Mouse (Mus musculus) liver, postnatal 0 days (tissue): ENCODE results near the gene Prss47. TPM values are rescaled to one million over a fixed set of nuclear protein-coding genes. Genes with fewer than 3 reads are reported as not detected.

ENCODE experiments used
- ATAC-seq: fragments of 200-750 bp; cut with Nextera tagmentation; 2 replicates; pipeline ENCODE4 v1.8.0; 2017; ENCODE audit warnings: mild to moderate bottlenecking, moderate library complexity
- DNase-seq: peaks from one replicate; pipeline ENCODE4 v3.0.0-alpha.2; 2016
- H3K27ac ChIP-seq: fragments of 300-500 bp; sonication (generic); 2 replicates; pipeline ENCODE4 v1.5.1; 2014; ENCODE audit warnings: antibody characterized with exemption, moderate library complexity, mild to moderate bottlenecking, low read depth
- H3K27me3 ChIP-seq: fragments of 300-500 bp; sonication (generic); 2 replicates; pipeline ENCODE4 v1.6.1; 2014; ENCODE audit warnings: low read length, control low read depth, mixed read lengths; ENCODE audit not compliant: insufficient read depth
- H3K36me3 ChIP-seq: fragments of 300-500 bp; sonication (generic); replicated peaks from 2 replicates; pipeline ENCODE4 v1.6.1; 2014; ENCODE audit warnings: mild to moderate bottlenecking, control low read depth, low read length, moderate library complexity, mixed read lengths; ENCODE audit not compliant: insufficient read depth
- H3K4me1 ChIP-seq: fragments of 300-500 bp; sonication (generic); 2 replicates; pipeline ENCODE4 v1.6.1; 2014; ENCODE audit warnings: antibody characterized with exemption, mild to moderate bottlenecking, control low read depth; ENCODE audit not compliant: insufficient read depth
- H3K4me2 ChIP-seq: fragments of 300-500 bp; sonication (generic); 2 replicates; pipeline ENCODE4 v1.6.1; 2014; ENCODE audit warnings: low read depth, mild to moderate bottlenecking, low read length, moderate library complexity, mixed read lengths
- H3K4me3 ChIP-seq: fragments of 300-500 bp; sonication (generic); 2 replicates; pipeline ENCODE4 v1.5.1; 2014; ENCODE audit warnings: low read depth, low read length
- H3K9ac ChIP-seq: fragments of 300-500 bp; sonication (generic); replicated peaks from 2 replicates; pipeline ENCODE4 v1.6.1; 2014; ENCODE audit warnings: mild to moderate bottlenecking, moderate library complexity
- H3K9me3 ChIP-seq: fragments of 300-500 bp; sonication (generic); 2 replicates; pipeline ENCODE4 v1.6.1; 2016; ENCODE audit warnings: mild to moderate bottlenecking, control low read depth, low read length, mixed read lengths
- CTCF ChIP-seq: sonication (generic); IDR thresholded peaks from 2 replicates; pipeline ENCODE4 v1.5.1; 2016; ENCODE audit warnings: antibody characterized with exemption, low read depth
- EP300 ChIP-seq: IDR thresholded peaks from 2 replicates; pipeline ENCODE4 v1.6.1; 2016; ENCODE audit warnings: antibody characterized with exemption, low read depth, mild to moderate bottlenecking
- WGBS: fragments of 180-500 bp; shearing (Covaris S2); extraction: QIAGEN DNeasy Blood & Tissue Kit; methylation state at CpG from one replicate; pipeline ENCODE4 v1.1.7; 2014; ENCODE audit not compliant: insufficient replicate concordance; 5-methylcytosine and 5-hydroxymethylcytosine counted together
- polyA plus RNA-seq: library from polyadenylated mRNA; unstranded; fragments of >200 nt; fragmentation: Nextera tagmentation; extraction: Ambion mirVana; gene quantifications from 2 replicates; pipeline ENCODE4 v1.2.1, GENCODE M21; 2015

Prss47 gene
- polyA plus RNA-seq = not detected in 2 replicates

- Histone ChIP-seq H3K9me3 (0 out of 2 replicates have a peak, but pooled peaks cover 2% of the 10 kb centered on the region), H3K27ac (no peak within 1 kb of the TSS), H3K4me3 (no peak within 1 kb of the TSS), H3K4me2 (no peak within 1 kb of the TSS), H3K9ac (no peak within 1 kb of the TSS), H3K27me3 (no peaks in the 10 kb centered on the region), H3K36me3 (no peaks in the 10 kb centered on the region), H3K4me1 (no peaks in the 10 kb centered on the region)
- ATAC-seq (no peak), DNase-seq (no peak)
- TF ChIP-seq EP300 (no peak), CTCF (no peak)
- 76% methylated on average over 9 of the region's 9 CpGs for WGBS
Measured at GRCm38 (mm10) chr13:65052660-65053059, at the start of gene Prss47. Prss47 (minus strand) TSS chr13:65052760.

- 50% methylated on average over 3 of the region's 3 CpGs for WGBS
- no peak overlapping the region for H3K27ac ChIP-seq
- TF ChIP-seq EP300 (no peak), CTCF (no peak)
- DNase-seq (no peak), ATAC-seq (no peak)
- H3K36me3 ChIP-seq = peaks cover 2% of the 10 kb centered on the region; the same call in 1 of the 2 replicates
- no peak overlapping the region for H3K9ac ChIP-seq
- 0 out of 2 replicates have a peak, but pooled peaks cover 2% of the 10 kb centered on the region for H3K4me1 ChIP-seq
- H3K4me3 ChIP-seq = no peak overlapping the region
- no peaks in the 10 kb centered on the region for H3K27me3 ChIP-seq
- H3K4me2 ChIP-seq = no peak overlapping the region
- H3K9me3 ChIP-seq = peaks cover 2% of the 10 kb centered on the region; the same call in 1 of the 2 replicates
Measured at GRCm38 (mm10) chr13:65101232-65101631, 48.7 kb upstream of the Prss47 start.

- Histone ChIP-seq H3K27ac (no peak overlapping the region), H3K9ac (no peak overlapping the region), H3K4me3 (no peak overlapping the region), H3K27me3 (no peaks in the 10 kb centered on the region), H3K4me1 (peaks cover 2% of the 10 kb centered on the region; the same call in 1 of the 2 replicates), H3K4me2 (no peak overlapping the region), H3K9me3 (no peaks in the 10 kb centered on the region), H3K36me3 (no peaks in the 10 kb centered on the region; the same call in 1 of the 2 replicates)
- WGBS = 78% methylated on average over 9 of the region's 9 CpGs
- no peak for DNase-seq
- TF ChIP-seq EP300 = no peak
- TF ChIP-seq CTCF = no peak
- ATAC-seq = no peak
Measured at GRCm38 (mm10) chr13:65100678-65101077, 48.1 kb upstream of the Prss47 start.

- H3K4me2 ChIP-seq = no peak overlapping the region
- no peaks in the 10 kb centered on the region for H3K27me3 ChIP-seq
- H3K36me3 ChIP-seq = peaks cover 10% of the 10 kb centered on the region
- no peak overlapping the region for H3K9ac ChIP-seq
- no peak overlapping the region for H3K27ac ChIP-seq
- ATAC-seq (no peak), DNase-seq (no peak)
- no peak for TF ChIP-seq EP300
- TF ChIP-seq CTCF = no peak
- no peak overlapping the region for H3K4me3 ChIP-seq
- peaks cover 2% of the 10 kb centered on the region; the same call in 1 of the 2 replicates for H3K4me1 ChIP-seq
- H3K9me3 ChIP-seq = no peaks in the 10 kb centered on the region
Measured at GRCm38 (mm10) chr13:65097018-65097417, 44.5 kb upstream of the Prss47 start.

GRCm38 (mm10) chr13:65095923-65096322 lies 43.4 kb upstream of the Prss47 start:
- no peak for DNase-seq
- H3K27me3 ChIP-seq = no peaks in the 10 kb centered on the region
- peaks cover 10% of the 10 kb centered on the region for H3K36me3 ChIP-seq
- no peak overlapping the region for H3K4me3 ChIP-seq
- no peak for ATAC-seq
- no peak overlapping the region for H3K9ac ChIP-seq
- 84% methylated on average over 4 of the region's 4 CpGs for WGBS
- no peak for TF ChIP-seq EP300
- TF ChIP-seq CTCF = no peak
- H3K4me2 ChIP-seq = no peak overlapping the region
- H3K4me1 ChIP-seq = peaks cover 2% of the 10 kb centered on the region; the same call in 1 of the 2 replicates
- no peaks in the 10 kb centered on the region for H3K9me3 ChIP-seq
- no peak overlapping the region for H3K27ac ChIP-seq

- Histone ChIP-seq H3K9ac (no peak overlapping the region), H3K4me3 (no peak overlapping the region), H3K36me3 (peaks cover 46% of the 10 kb centered on the region), H3K4me2 (no peak overlapping the region), H3K9me3 (no peaks in the 10 kb centered on the region), H3K27ac (no peak overlapping the region), H3K27me3 (no peaks in the 10 kb centered on the region), H3K4me1 (no peaks in the 10 kb centered on the region)
- whole genome bisulfite sequencing = 56% methylated on average over 2 of the region's 2 CpGs
- DNase-seq (no peak), ATAC-seq (no peak)
- no peak for TF ChIP-seq CTCF
- no peak for TF ChIP-seq EP300
Measured at GRCm38 (mm10) chr13:65069969-65070368, 17.4 kb upstream of the Prss47 start.

- no peaks in the 10 kb centered on the region for H3K27me3 ChIP-seq
- ATAC-seq (no peak), DNase-seq (no peak)
- H3K27ac ChIP-seq = no peak overlapping the region
- 49% methylated on average over 4 of the region's 4 CpGs for WGBS
- no peaks in the 10 kb centered on the region for H3K36me3 ChIP-seq
- H3K9ac ChIP-seq = no peak overlapping the region
- peak; percentile 49 for TF ChIP-seq CTCF
- no peak for TF ChIP-seq EP300
- no peaks in the 10 kb centered on the region for H3K9me3 ChIP-seq
- H3K4me2 ChIP-seq = no peak overlapping the region
- H3K4me1 ChIP-seq = no peaks in the 10 kb centered on the region
- H3K4me3 ChIP-seq = no peak overlapping the region
Measured at GRCm38 (mm10) chr13:65035057-65035456, 17.5 kb downstream of the Prss47 start.
